Mouse (Mus musculus): Measurements from ENCODE around the gene Vwa5a. TPM values are rescaled to one million over a fixed set of nuclear protein-coding genes. Genes with fewer than 3 reads are reported as not detected.

Gene Vwa5a
- total and polyA plus RNA-seq, 3 experiments = 4.6 to 5.2 TPM; not detected in 1

DNA sequence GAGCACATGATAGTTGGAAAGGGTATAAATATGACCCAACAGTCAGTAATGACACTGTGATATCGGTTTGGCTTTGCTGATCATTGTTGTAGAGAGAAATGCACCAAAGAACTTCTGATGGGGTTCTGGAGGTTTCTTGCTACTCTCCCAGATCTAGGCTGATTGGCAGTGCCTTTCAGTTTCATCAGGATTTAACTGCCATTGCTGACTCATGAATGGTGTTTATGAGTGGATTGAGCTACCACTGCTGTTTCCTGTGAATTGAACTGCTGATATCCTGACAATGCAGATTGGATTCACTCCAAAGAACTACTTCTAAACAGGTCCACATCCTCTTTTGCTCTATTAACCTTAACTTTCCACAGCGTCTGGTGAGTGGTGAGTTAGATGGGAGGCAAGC is 74.6 kb downstream of the Vwa5a start:
- Histone ChIP-seq H3K4me3 (ENCODE audit: control insufficient read depth in 1 of 2, insufficient read depth in 1 of 2, low read depth in 2 of 2, low read length in 2 of 2) (no peak overlapping the region), H3K4me1 (ENCODE audit: control insufficient read depth in 1 of 2, insufficient read depth in 2 of 2, low read length in 2 of 2) (no peaks in the 10 kb centered on the region), H3K27me3 (ENCODE audit: control insufficient read depth in 1 of 2, insufficient read depth in 2 of 2, low read length in 2 of 2) (no peaks in the 10 kb centered on the region), H3K9ac (ENCODE audit: control insufficient read depth, low read depth, low read length, poor library complexity, severe bottlenecking) (no peak overlapping the region), H3K9me3 (replicated peaks; ENCODE audit: insufficient read depth, low read length) (no peaks in the 10 kb centered on the region), H3K79me2 (ENCODE audit: control insufficient read depth, insufficient read depth, low read length, poor library complexity) (no peaks in the 10 kb centered on the region), H3K27ac (ENCODE audit: control insufficient read depth, low read depth, low read length) (no peak overlapping the region), H3K36me3 (ENCODE audit: control insufficient read depth in 1 of 2, insufficient read depth in 2 of 2, low read length in 2 of 2) (no peaks in the 10 kb centered on the region)
- TF ChIP-seq TBP (IDR thresholded peaks at IDR 0.05; ENCODE audit: low read depth, low read length) (no peak), RCOR1 (IDR thresholded peaks at IDR 0.05; ENCODE audit: low read depth, low read length) (no peak), ELF1 (IDR thresholded peaks at IDR 0.05; ENCODE audit: low read depth, low read length) (no peak), ZMIZ1 (IDR thresholded peaks at IDR 0.05; ENCODE audit: low read depth, low read length) (no peak), MAFK (IDR thresholded peaks at IDR 0.05; ENCODE audit: borderline replicate concordance, low read depth, low read length) (no peak), NRF1 (IDR thresholded peaks at IDR 0.05; ENCODE audit: insufficient read depth, low read depth, low read length, poor library complexity, severe bottlenecking) (no peak), ZNF384 (IDR thresholded peaks at IDR 0.05; ENCODE audit: low read depth, low read length) (no peak), MYC (IDR thresholded peaks at IDR 0.05; ENCODE audit: low read depth, low read length) (no peak), MYB (IDR thresholded peaks at IDR 0.05; ENCODE audit: low read depth, low read length) (no peak), ZKSCAN1 (IDR thresholded peaks at IDR 0.05; ENCODE audit: low read depth, low read length) (no peak), EP300 (IDR thresholded peaks at IDR 0.05; ENCODE audit: low read depth in 1 of 2, low read length in 2 of 2) (no peak)
- DNase-seq (ENCODE audit: low read depth, low spot score) = no peak

Other genes starting within 250 kb of the Vwa5a start
- gene Olfr905, start 247.2 kb upstream of the Vwa5a start, total RNA-seq (2012; rRNA removed) = not detected in 2 replicates
- under 1 TPM in 1 of 2 experiments, not detected in 1; 0.01 TPM for gene Olfr905, start 247.2 kb upstream of the Vwa5a start, polyA plus RNA-seq (2012; ENCODE audit: insufficient read depth in 1 of 2, insufficient read length in 2 of 2, low read depth in 1 of 2, low replicate concordance in 2 of 2, missing spikeins in 1 of 2)
- not detected in 2 replicates for gene Olfr906, start 231.2 kb upstream of the Vwa5a start, total RNA-seq (2012; rRNA removed)
- gene Olfr906, start 231.2 kb upstream of the Vwa5a start, polyA plus RNA-seq (2012; ENCODE audit: insufficient read depth in 1 of 2, insufficient read length in 2 of 2, low read depth in 1 of 2, low replicate concordance in 2 of 2, missing spikeins in 1 of 2) = not detected
- gene Olfr907, start 222.5 kb upstream of the Vwa5a start, total RNA-seq (2012; rRNA removed) = not detected in 2 replicates
- gene Olfr907, start 222.5 kb upstream of the Vwa5a start, polyA plus RNA-seq (2012; ENCODE audit: insufficient read depth in 1 of 2, insufficient read length in 2 of 2, low read depth in 1 of 2, low replicate concordance in 2 of 2, missing spikeins in 1 of 2) = not detected
- gene Olfr911-ps1, start 196.7 kb upstream of the Vwa5a start, total RNA-seq (2012; rRNA removed) = not detected in 2 replicates
- not detected for gene Olfr911-ps1, start 196.7 kb upstream of the Vwa5a start, polyA plus RNA-seq (2012; ENCODE audit: insufficient read depth in 1 of 2, insufficient read length in 2 of 2, low read depth in 1 of 2, low replicate concordance in 2 of 2, missing spikeins in 1 of 2)
- gene Olfr910, start 180.4 kb upstream of the Vwa5a start, total RNA-seq (2012; rRNA removed) = not detected in 2 replicates
- gene Olfr910, start 180.4 kb upstream of the Vwa5a start, polyA plus RNA-seq (2012; ENCODE audit: insufficient read depth in 1 of 2, insufficient read length in 2 of 2, low read depth in 1 of 2, low replicate concordance in 2 of 2, missing spikeins in 1 of 2) = not detected
- gene Olfr912, start 138.1 kb upstream of the Vwa5a start, total RNA-seq (2012; rRNA removed) = not detected in 2 replicates
- not detected for gene Olfr912, start 138.1 kb upstream of the Vwa5a start, polyA plus RNA-seq (2012; ENCODE audit: insufficient read depth in 1 of 2, insufficient read length in 2 of 2, low read depth in 1 of 2, low replicate concordance in 2 of 2, missing spikeins in 1 of 2)
- gene Olfr913, start 125.5 kb upstream of the Vwa5a start, total RNA-seq (2012; rRNA removed) = not detected in 2 replicates
- not detected for gene Olfr913, start 125.5 kb upstream of the Vwa5a start, polyA plus RNA-seq (2012; ENCODE audit: insufficient read depth in 1 of 2, insufficient read length in 2 of 2, low read depth in 1 of 2, low replicate concordance in 2 of 2, missing spikeins in 1 of 2)
- gene Olfr914, start 113.2 kb upstream of the Vwa5a start, total RNA-seq (2012; rRNA removed) = not detected in 2 replicates
- not detected for gene Olfr914, start 113.2 kb upstream of the Vwa5a start, polyA plus RNA-seq (2012; ENCODE audit: insufficient read depth in 1 of 2, insufficient read length in 2 of 2, low read depth in 1 of 2, low replicate concordance in 2 of 2, missing spikeins in 1 of 2)
- gene Olfr916, start 58.4 kb upstream of the Vwa5a start, total RNA-seq (2012; rRNA removed) = not detected in 2 replicates
- not detected for gene Olfr916, start 58.4 kb upstream of the Vwa5a start, polyA plus RNA-seq (2012; ENCODE audit: insufficient read depth in 1 of 2, insufficient read length in 2 of 2, low read depth in 1 of 2, low replicate concordance in 2 of 2, missing spikeins in 1 of 2)
- gene Olfr917, start 52.4 kb upstream of the Vwa5a start, total RNA-seq (2012; rRNA removed) = not detected in 2 replicates
- not detected for gene Olfr917, start 52.4 kb upstream of the Vwa5a start, polyA plus RNA-seq (2012; ENCODE audit: insufficient read depth in 1 of 2, insufficient read length in 2 of 2, low read depth in 1 of 2, low replicate concordance in 2 of 2, missing spikeins in 1 of 2)
- not detected in 2 replicates for gene Olfr918, start 43.7 kb upstream of the Vwa5a start, total RNA-seq (2012; rRNA removed)
- under 1 TPM in 1 of 2 experiments, not detected in 1; 0.03 TPM for gene Olfr918, start 43.7 kb upstream of the Vwa5a start, polyA plus RNA-seq (2012; ENCODE audit: insufficient read depth in 1 of 2, insufficient read length in 2 of 2, low read depth in 1 of 2, low replicate concordance in 2 of 2, missing spikeins in 1 of 2)
- gene Olfr919, start 14.6 kb upstream of the Vwa5a start, total RNA-seq (2012; rRNA removed) = not detected in 2 replicates
- gene Olfr919, start 14.6 kb upstream of the Vwa5a start, polyA plus RNA-seq (2012; ENCODE audit: insufficient read depth in 1 of 2, insufficient read length in 2 of 2, low read depth in 1 of 2, low replicate concordance in 2 of 2, missing spikeins in 1 of 2) = not detected
- not detected in 2 replicates for gene Olfr920, start 34.0 kb downstream of the Vwa5a start, total RNA-seq (2012; rRNA removed)
- gene Olfr920, start 34.0 kb downstream of the Vwa5a start, polyA plus RNA-seq (2012; ENCODE audit: insufficient read depth in 1 of 2, insufficient read length in 2 of 2, low read depth in 1 of 2, low replicate concordance in 2 of 2, missing spikeins in 1 of 2) = not detected
- gene Olfr921, start 54.8 kb downstream of the Vwa5a start, total RNA-seq (2012; rRNA removed) = not detected in 2 replicates
- not detected for gene Olfr921, start 54.8 kb downstream of the Vwa5a start, polyA plus RNA-seq (2012; ENCODE audit: insufficient read depth in 1 of 2, insufficient read length in 2 of 2, low read depth in 1 of 2, low replicate concordance in 2 of 2, missing spikeins in 1 of 2)
- gene Olfr922, start 96.3 kb downstream of the Vwa5a start, total RNA-seq (2012; rRNA removed) = not detected in 2 replicates
- gene Olfr922, start 96.3 kb downstream of the Vwa5a start, polyA plus RNA-seq (2012; ENCODE audit: insufficient read depth in 1 of 2, insufficient read length in 2 of 2, low read depth in 1 of 2, low replicate concordance in 2 of 2, missing spikeins in 1 of 2) = not detected
- not detected in 2 replicates for gene Olfr923, start 108.3 kb downstream of the Vwa5a start, total RNA-seq (2012; rRNA removed)
- gene Olfr923, start 108.3 kb downstream of the Vwa5a start, polyA plus RNA-seq (2012; ENCODE audit: insufficient read depth in 1 of 2, insufficient read length in 2 of 2, low read depth in 1 of 2, low replicate concordance in 2 of 2, missing spikeins in 1 of 2) = not detected
- not detected in 2 replicates for gene Olfr924, start 126.2 kb downstream of the Vwa5a start, total RNA-seq (2012; rRNA removed)
- not detected for gene Olfr924, start 126.2 kb downstream of the Vwa5a start, polyA plus RNA-seq (2012; ENCODE audit: insufficient read depth in 1 of 2, insufficient read length in 2 of 2, low read depth in 1 of 2, low replicate concordance in 2 of 2, missing spikeins in 1 of 2)
- gene Olfr26, start 136.8 kb downstream of the Vwa5a start, total RNA-seq (2012; rRNA removed) = not detected in 2 replicates
- gene Olfr26, start 136.8 kb downstream of the Vwa5a start, polyA plus RNA-seq (2012; ENCODE audit: insufficient read depth in 1 of 2, insufficient read length in 2 of 2, low read depth in 1 of 2, low replicate concordance in 2 of 2, missing spikeins in 1 of 2) = not detected
- gene Olfr926, start 158.9 kb downstream of the Vwa5a start, total RNA-seq (2012; rRNA removed) = not detected in 2 replicates
- not detected for gene Olfr926, start 158.9 kb downstream of the Vwa5a start, polyA plus RNA-seq (2012; ENCODE audit: insufficient read depth in 1 of 2, insufficient read length in 2 of 2, low read depth in 1 of 2, low replicate concordance in 2 of 2, missing spikeins in 1 of 2)
- not detected in 2 replicates for gene Olfr930, start 211.5 kb downstream of the Vwa5a start, total RNA-seq (2012; rRNA removed)
- gene Olfr930, start 211.5 kb downstream of the Vwa5a start, polyA plus RNA-seq (2012; ENCODE audit: insufficient read depth in 1 of 2, insufficient read length in 2 of 2, low read depth in 1 of 2, low replicate concordance in 2 of 2, missing spikeins in 1 of 2) = not detected

Measured in MEL (cell line).